Mouse (Mus musculus): Measurements from ENCODE around the gene Stk11. TPM values are rescaled to one million over a fixed set of nuclear protein-coding genes. Genes with fewer than 3 reads are reported as not detected.

The Stk11 gene
- total and polyA plus RNA-seq, 2 experiments from 2014 or later, result 14.8 to 77.8 TPM

- H3K9me3 ChIP-seq (ENCODE audit: low read length), result no peaks in the 10 kb centered on the region
- H3K4me3 ChIP-seq (ENCODE audit: low read depth, low read length), result no peak overlapping the region
- H3K4me2 ChIP-seq (ENCODE audit: low read depth), result 0 out of 2 replicates have a peak overlapping the region, but pooled peaks have one; percentile 80
- H3K9ac ChIP-seq, result peak overlapping the region; percentile 47; the same call in 1 of the 2 replicates
- H3K27ac ChIP-seq (ENCODE audit: low read depth, low read length), result peak overlapping the region; percentile 87
- peaks cover 42% of the 10 kb centered on the region for H3K36me3 ChIP-seq (ENCODE audit: insufficient read depth)
- 15% methylated on average over 18 of the region's 18 CpGs for WGBS
- H3K27me3 ChIP-seq (ENCODE audit: insufficient read depth, low read length), result no peaks in the 10 kb centered on the region
- DNase-seq (peak; percentile 53), ATAC-seq (no peak)
- peaks cover 9% of the 10 kb centered on the region for H3K4me1 ChIP-seq (ENCODE audit: insufficient read depth)
- TF ChIP-seq CTCF (IDR thresholded peaks at IDR 0.05; ENCODE audit: low read depth), result no peak
Measured at GRCm38 (mm10) chr10:80158307-80158986, 42.8 kb downstream of the Stk11 start.

GRCm38 (mm10) chr10:80159021-80159560 is 43.5 kb downstream of the Stk11 start:
- TF ChIP-seq CTCF (IDR thresholded peaks at IDR 0.05; ENCODE audit: low read depth), result no peak
- peaks cover 9% of the 10 kb centered on the region for H3K4me1 ChIP-seq (ENCODE audit: insufficient read depth)
- DNase-seq (no peak), ATAC-seq (peak; percentile 8; the same call in 1 of the 2 replicates)
- H3K27me3 ChIP-seq (ENCODE audit: insufficient read depth, low read length), result no peaks in the 10 kb centered on the region
- no peaks in the 10 kb centered on the region for H3K9me3 ChIP-seq (ENCODE audit: low read length)
- 7% methylated on average over 12 of the region's 12 CpGs for WGBS
- H3K4me3 ChIP-seq (ENCODE audit: low read depth, low read length), result peak overlapping the region; percentile 29
- peak overlapping the region; percentile 80 for H3K4me2 ChIP-seq (ENCODE audit: low read depth)
- H3K9ac ChIP-seq, result peak overlapping the region; percentile 47
- peaks cover 36% of the 10 kb centered on the region for H3K36me3 ChIP-seq (ENCODE audit: insufficient read depth)
- H3K27ac ChIP-seq (ENCODE audit: low read depth, low read length), result peak overlapping the region; percentile 87

GRCm38 (mm10) chr10:80159561-80160454 is 44.2 kb downstream of the Stk11 start:
- TF ChIP-seq CTCF (IDR thresholded peaks at IDR 0.05; ENCODE audit: low read depth), result peak; percentile 25
- peak; percentile 94 for ATAC-seq

GRCm38 (mm10) chr10:80160455-80161371 is 45.1 kb downstream of the Stk11 start:
- WGBS, result 5% methylated on average over 32 of the region's 33 CpGs
- ATAC-seq, result no peak
- Histone ChIP-seq H3K4me2 (ENCODE audit: low read depth) (peak overlapping the region; percentile 80), H3K9me3 (ENCODE audit: low read length) (no peaks in the 10 kb centered on the region), H3K4me1 (ENCODE audit: insufficient read depth) (peaks cover 18% of the 10 kb centered on the region), H3K36me3 (ENCODE audit: insufficient read depth) (peaks cover 19% of the 10 kb centered on the region), H3K4me3 (ENCODE audit: low read depth, low read length) (peak overlapping the region; percentile 42), H3K9ac (peak overlapping the region; percentile 37), H3K27me3 (ENCODE audit: insufficient read depth, low read length) (no peaks in the 10 kb centered on the region), H3K27ac (ENCODE audit: low read depth, low read length) (peak overlapping the region; percentile 72)
- TF ChIP-seq CTCF (IDR thresholded peaks at IDR 0.05; ENCODE audit: low read depth), result no peak
- DNase-seq, result no peak

More at GRCm38 (mm10) chr10:80159561-80160454, 44.2 kb downstream of the Stk11 start:
- no peaks in the 10 kb centered on the region for H3K9me3 ChIP-seq (ENCODE audit: low read length)
- DNase-seq, result peak; percentile 100
- peak overlapping the region; percentile 47 for H3K9ac ChIP-seq
- H3K27me3 ChIP-seq (ENCODE audit: insufficient read depth, low read length), result no peaks in the 10 kb centered on the region
- H3K4me2 ChIP-seq (ENCODE audit: low read depth), result peak overlapping the region; percentile 80
- H3K36me3 ChIP-seq (ENCODE audit: insufficient read depth), result peaks cover 28% of the 10 kb centered on the region
- under 1% methylated on average over 55 of the region's 55 CpGs for WGBS
- peak overlapping the region; percentile 42 for H3K4me3 ChIP-seq (ENCODE audit: low read depth, low read length)
- H3K4me1 ChIP-seq (ENCODE audit: insufficient read depth), result peaks cover 12% of the 10 kb centered on the region
- peak overlapping the region; percentile 87 for H3K27ac ChIP-seq (ENCODE audit: low read depth, low read length)

- no peak for TF ChIP-seq CTCF (IDR thresholded peaks at IDR 0.05; ENCODE audit: low read depth)
- H3K4me2 ChIP-seq (ENCODE audit: low read depth), result no peak overlapping the region
- H3K4me1 ChIP-seq (ENCODE audit: insufficient read depth), result peaks cover 24% of the 10 kb centered on the region
- H3K27ac ChIP-seq (ENCODE audit: low read depth, low read length), result no peak overlapping the region
- DNase-seq (no peak), ATAC-seq (no peak)
- H3K4me3 ChIP-seq (ENCODE audit: low read depth, low read length), result no peak overlapping the region
- no peaks in the 10 kb centered on the region for H3K27me3 ChIP-seq (ENCODE audit: insufficient read depth, low read length)
- 20% methylated on average over 7 of the region's 7 CpGs for WGBS
- peaks cover 10% of the 10 kb centered on the region for H3K36me3 ChIP-seq (ENCODE audit: insufficient read depth)
- peak overlapping the region; percentile 35; the same call in 1 of the 2 replicates for H3K9ac ChIP-seq
- no peaks in the 10 kb centered on the region for H3K9me3 ChIP-seq (ENCODE audit: low read length)
Measured at GRCm38 (mm10) chr10:80161522-80162242, 46.1 kb downstream of the Stk11 start.

Data from forebrain, postnatal 0 days (tissue).